Mouse (Mus musculus): ENCODE results near the gene Samd5. TPM values are rescaled to one million over a fixed set of nuclear protein-coding genes. Genes with fewer than 3 reads are reported as not detected.

The Samd5 gene
- polyA plus RNA-seq (2016; fragmentation: Nextera tagmentation; extraction: Ambion mirVana) = 6.6 and 7.0 TPM in 2 replicates

DNA sequence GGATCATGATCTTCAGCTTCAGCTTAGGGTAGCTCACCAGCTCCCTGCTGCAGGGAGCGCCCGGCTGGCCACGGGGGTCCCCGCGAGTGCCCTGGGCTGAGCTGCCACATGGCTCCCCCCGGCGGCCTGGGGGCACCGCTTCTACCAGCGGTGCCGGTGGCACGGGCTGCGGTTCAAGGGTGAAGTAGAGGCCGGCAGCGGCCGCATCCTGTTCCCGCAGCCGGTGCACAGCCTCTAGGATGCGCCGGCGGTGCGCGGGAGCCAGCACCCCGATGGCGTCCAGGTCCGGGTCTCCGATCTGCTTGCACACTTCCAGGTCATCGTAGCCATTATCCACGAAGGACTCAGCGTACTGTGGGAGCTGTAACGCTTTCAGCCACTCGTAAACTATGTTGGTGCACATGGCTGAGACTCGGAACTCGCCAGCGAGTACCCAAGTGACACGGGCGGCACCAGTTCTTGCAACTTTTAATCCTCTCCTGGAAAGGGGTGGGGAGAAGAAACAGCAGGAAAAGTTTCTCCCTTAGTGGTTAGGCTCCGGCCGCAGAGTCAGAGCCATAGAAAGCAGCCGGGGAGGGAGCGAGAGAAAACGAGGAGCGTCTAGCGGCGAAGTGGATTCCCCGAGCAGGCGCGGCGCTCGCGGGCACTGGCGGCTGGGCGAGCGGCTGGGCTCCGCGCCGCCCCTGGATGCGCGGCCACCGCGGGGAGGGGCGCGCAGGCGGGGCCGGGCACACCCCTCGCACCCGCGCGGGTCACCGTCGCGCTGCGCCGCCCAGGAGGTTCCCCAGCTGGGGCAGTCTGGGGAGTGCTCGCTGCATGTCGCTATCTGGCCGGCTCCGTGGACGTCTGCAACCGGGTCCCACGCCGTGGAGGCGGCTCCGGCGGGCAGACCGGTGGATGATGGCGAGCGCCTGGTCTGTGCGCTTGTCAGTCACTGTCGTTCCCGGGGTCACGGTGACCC, at the start of gene Samd5:
Samd5 (minus strand) TSS at position 648 of the 961 bp plus-strand sequence.
- Histone ChIP-seq H3K4me1 (peaks cover 19% of the 10 kb centered on the region), H3K9me3 (replicated peaks) (no peaks in the 10 kb centered on the region), H3K27me3 (peaks cover 19% of the 10 kb centered on the region), H3K4me3 (peak within 1 kb of the TSS; percentile 71), H3K9ac (peak within 1 kb of the TSS; percentile 74), H3K4me2 (replicated peaks) (peak within 1 kb of the TSS; percentile 93), H3K27ac (peak within 1 kb of the TSS; percentile 81), H3K36me3 (no peaks in the 10 kb centered on the region)
- peak; percentile 75 for ATAC-seq (ENCODE audit: low FRiP score)
- under 1% methylated on average over 85 of the region's 91 CpGs for WGBS

DNA sequence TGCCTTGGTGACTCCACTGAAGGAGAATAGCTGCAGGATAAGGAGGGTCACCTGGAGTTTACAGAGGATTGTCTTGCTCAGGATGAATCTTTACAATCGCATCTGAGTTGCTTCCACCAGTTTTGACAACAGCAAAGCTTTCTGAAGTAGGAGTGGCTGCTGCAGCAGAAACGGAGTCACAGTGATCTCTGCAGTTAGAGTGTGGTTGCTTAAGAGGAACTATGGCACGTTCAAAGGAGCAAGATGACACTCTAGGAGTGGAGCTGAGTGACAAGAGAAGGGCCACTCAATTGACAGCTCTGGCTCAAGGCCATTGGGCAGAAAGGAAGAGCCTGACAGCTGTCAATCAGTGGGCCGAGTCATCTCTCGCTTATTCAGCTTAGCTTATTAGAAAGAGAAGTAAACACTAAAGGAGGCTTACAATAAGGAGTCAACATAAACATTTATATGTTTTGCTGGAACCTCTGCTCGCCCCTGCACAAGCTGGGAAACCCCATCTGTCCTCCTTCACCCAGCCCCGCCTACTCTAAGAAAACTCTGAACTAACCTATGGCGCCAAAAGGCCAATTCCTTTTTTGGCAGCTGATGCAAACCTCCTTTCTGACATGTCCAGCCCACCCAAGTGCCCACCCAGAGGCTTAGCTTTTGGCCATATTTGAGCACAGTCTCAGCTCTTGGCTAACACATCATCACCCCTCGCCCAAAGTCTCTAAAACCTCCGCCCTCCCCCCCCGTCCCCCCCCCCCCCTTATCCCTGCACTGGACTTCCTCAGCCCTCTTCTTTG, 47.7 kb upstream of the Samd5 start:
- Histone ChIP-seq H3K9me3 (replicated peaks) (no peaks in the 10 kb centered on the region), H3K4me2 (replicated peaks) (no peak overlapping the region), H3K4me3 (no peak overlapping the region), H3K9ac (no peak overlapping the region), H3K27ac (no peak overlapping the region), H3K36me3 (no peaks in the 10 kb centered on the region), H3K4me1 (no peaks in the 10 kb centered on the region), H3K27me3 (no peaks in the 10 kb centered on the region)
- 84% methylated on average over 9 of the region's 11 CpGs for WGBS
- ATAC-seq (ENCODE audit: low FRiP score) = no peak

DNA sequence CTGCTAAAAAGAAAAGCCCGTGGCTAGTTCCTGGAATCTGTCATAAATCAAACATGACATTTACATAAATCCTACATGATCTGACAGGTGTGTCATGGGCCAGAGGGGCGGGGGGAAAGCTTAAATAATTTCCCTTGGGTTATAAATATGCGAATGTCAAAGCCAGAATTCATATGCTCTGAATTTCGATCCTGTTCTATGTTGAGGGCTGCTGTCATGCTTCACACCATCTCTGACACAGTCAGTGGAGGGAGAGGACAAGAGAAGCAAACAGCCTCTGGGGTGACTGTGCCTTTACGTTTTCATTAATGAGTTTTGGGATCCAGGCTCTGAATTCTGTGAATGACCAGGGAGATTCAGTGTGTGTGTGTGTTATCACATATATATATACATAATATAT, 45.0 kb upstream of the Samd5 start:
- H3K4me3 ChIP-seq = no peak overlapping the region
- no peaks in the 10 kb centered on the region for H3K4me1 ChIP-seq
- no peaks in the 10 kb centered on the region for H3K36me3 ChIP-seq
- no peaks in the 10 kb centered on the region for H3K27me3 ChIP-seq
- no peak overlapping the region for H3K4me2 ChIP-seq (replicated peaks)
- H3K27ac ChIP-seq = no peak overlapping the region
- H3K9me3 ChIP-seq (replicated peaks) = no peaks in the 10 kb centered on the region
- peak; percentile 54 for ATAC-seq (ENCODE audit: low FRiP score)
- H3K9ac ChIP-seq = no peak overlapping the region
- WGBS = 58% methylated on average over 5 of the region's 5 CpGs

DNA sequence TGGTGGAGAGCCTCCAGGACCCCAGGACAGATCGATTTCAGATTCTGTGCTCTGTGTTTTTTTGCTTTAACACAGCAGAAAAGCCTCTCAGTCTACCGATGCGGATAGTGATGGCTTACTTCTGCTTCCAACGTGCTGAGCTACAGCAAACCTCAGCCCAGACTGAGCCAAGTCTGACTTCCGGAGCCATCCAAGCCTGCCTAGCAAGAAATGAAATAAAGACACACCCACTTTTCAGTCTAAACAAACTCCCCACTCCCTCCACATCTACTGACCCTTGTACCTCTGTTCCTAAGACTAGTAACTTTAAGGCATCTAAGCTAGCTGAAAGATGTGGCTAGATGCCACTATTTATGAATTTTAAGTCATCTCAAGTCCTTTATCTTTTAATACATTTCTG, 43.1 kb upstream of the Samd5 start:
- H3K27me3 ChIP-seq = no peaks in the 10 kb centered on the region
- no peaks in the 10 kb centered on the region for H3K9me3 ChIP-seq (replicated peaks)
- H3K9ac ChIP-seq = no peak overlapping the region
- no peak overlapping the region for H3K4me2 ChIP-seq (replicated peaks)
- no peak overlapping the region for H3K27ac ChIP-seq
- no peaks in the 10 kb centered on the region for H3K36me3 ChIP-seq
- no peak overlapping the region for H3K4me3 ChIP-seq
- no peak for ATAC-seq (ENCODE audit: low FRiP score)
- no peaks in the 10 kb centered on the region for H3K4me1 ChIP-seq
- 72% methylated on average over 5 of the region's 5 CpGs for WGBS

DNA sequence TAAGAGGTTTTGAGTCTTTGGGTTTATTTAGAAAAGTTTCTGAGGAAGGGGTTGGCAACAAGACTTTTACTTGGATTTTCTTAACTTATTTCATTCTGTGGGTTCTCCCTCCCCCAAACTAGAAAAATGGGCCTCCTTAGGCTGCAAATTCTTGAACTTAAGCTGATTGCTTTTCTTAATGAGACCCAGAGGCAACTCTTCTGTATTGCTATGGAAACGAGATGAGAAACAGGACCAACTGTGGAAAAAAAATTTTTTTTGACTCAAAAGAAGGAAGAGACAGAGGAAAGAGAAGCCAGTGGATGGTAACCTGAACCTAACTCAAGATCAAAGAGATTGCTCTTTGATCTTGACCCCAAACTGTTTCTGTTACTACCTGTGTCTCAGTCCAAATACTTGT, 29.9 kb upstream of the Samd5 start:
- Histone ChIP-seq H3K27me3 (no peaks in the 10 kb centered on the region), H3K27ac (no peak overlapping the region), H3K36me3 (no peaks in the 10 kb centered on the region), H3K4me2 (replicated peaks) (no peak overlapping the region), H3K4me1 (no peaks in the 10 kb centered on the region), H3K4me3 (no peak overlapping the region), H3K9me3 (replicated peaks) (no peaks in the 10 kb centered on the region), H3K9ac (no peak overlapping the region)
- no peak for ATAC-seq (ENCODE audit: low FRiP score)
- 46% methylated on average over 1 of the region's 1 CpGs for WGBS

DNA sequence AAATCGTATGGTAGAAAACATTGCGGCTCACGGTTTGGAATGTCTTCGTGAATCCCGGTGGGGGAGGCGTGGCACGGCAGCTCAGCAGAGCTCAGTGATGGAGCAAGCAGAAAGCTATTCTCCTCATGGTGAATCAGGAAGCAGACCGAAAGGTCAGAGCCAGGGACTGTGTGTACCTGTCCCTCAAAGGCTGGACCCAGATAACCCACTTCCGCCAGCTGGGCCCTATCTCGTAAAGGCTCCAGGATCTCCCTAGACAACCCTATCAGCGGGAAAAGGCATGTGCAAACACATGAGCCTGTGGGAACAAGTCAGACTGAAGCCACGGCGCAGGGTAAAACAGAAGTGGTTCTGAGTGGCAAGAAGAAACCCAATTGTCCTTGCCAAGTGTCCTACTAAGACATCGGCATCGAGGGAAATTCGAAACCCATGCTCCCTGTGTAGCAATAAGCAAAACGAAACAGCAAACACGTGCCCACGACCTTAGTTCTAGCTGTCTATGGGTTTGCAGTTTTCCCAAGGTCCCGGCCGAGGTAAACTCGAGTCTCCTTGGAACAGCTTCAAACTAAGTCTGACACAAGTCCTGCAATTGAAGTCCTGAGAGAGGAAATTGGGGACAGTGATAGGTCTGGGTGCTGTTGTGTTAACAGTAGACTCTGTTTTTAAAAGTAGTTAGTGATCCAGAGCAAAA, 24.2 kb upstream of the Samd5 start:
- H3K9me3 ChIP-seq (replicated peaks) = no peaks in the 10 kb centered on the region
- ATAC-seq (ENCODE audit: low FRiP score) = no peak
- H3K4me1 ChIP-seq = no peaks in the 10 kb centered on the region
- H3K9ac ChIP-seq = no peak overlapping the region
- 90% methylated on average over 22 of the region's 22 CpGs for WGBS
- H3K4me3 ChIP-seq = no peak overlapping the region
- H3K4me2 ChIP-seq (replicated peaks) = no peak overlapping the region
- H3K27ac ChIP-seq = no peak overlapping the region
- H3K36me3 ChIP-seq = no peaks in the 10 kb centered on the region
- H3K27me3 ChIP-seq = no peaks in the 10 kb centered on the region

DNA sequence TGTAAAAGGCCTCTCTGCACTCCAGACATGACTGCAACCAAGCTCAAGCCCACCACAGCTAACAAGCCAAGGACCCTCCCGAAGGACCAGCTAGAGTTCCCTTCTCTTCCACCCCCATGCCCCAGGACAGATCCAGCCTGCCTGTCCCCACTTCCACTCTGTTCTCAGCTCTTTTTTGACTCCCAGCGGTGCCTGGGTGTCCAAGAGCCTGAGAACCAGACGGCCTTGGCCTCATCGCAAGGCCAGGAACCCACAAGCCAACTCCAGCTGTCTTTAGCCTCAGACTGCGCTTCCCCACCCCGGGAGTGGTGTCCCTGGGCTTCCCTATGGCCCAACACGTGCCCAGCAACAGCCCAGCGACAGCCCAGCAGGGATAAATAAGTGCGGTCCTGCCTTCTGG, 23.1 kb upstream of the Samd5 start:
- ATAC-seq (ENCODE audit: low FRiP score) = no peak

DNA sequence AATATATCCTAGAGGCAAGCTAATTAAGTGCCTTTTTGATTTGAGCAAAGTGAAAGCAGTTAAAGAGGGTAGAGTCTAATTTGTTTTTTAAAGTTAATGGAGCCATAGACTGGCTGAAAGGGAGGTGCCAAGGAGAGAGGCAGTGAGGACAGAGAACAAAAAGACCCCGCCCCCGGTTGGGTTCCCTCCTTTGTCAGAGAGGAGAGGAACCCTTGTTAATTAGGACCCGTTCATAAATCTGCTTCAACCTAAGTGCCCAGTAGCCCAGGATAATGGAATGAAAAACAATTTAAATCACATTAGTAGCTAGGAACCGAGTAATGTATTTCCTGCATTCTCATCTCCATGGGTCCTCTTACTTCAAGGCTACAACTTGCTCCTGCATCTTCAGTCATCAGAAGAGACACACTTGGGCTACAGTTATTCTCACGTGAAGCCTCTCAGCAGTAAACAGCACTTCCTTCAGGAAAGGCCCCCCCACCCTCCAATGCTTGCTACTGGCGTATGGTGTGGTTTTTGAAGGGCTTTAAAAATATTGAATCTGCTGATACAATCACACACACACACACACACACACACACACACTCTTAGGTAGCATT, 21.6 kb upstream of the Samd5 start:
- Histone ChIP-seq H3K9ac (no peak overlapping the region), H3K4me2 (replicated peaks) (no peak overlapping the region), H3K36me3 (no peaks in the 10 kb centered on the region), H3K27ac (no peak overlapping the region), H3K9me3 (replicated peaks) (no peaks in the 10 kb centered on the region), H3K4me1 (no peaks in the 10 kb centered on the region), H3K4me3 (no peak overlapping the region), H3K27me3 (no peaks in the 10 kb centered on the region)
- WGBS = 31% methylated on average over 6 of the region's 6 CpGs
- 0 out of 2 replicates have a peak, but pooled peaks have one; percentile 52 for ATAC-seq (ENCODE audit: low FRiP score)

More for the DNA sequence above, 23.1 kb upstream of the Samd5 start:
- no peak overlapping the region for H3K9ac ChIP-seq
- no peaks in the 10 kb centered on the region for H3K36me3 ChIP-seq
- no peaks in the 10 kb centered on the region for H3K4me1 ChIP-seq
- no peak overlapping the region for H3K27ac ChIP-seq
- H3K4me2 ChIP-seq (replicated peaks) = no peak overlapping the region
- no peaks in the 10 kb centered on the region for H3K9me3 ChIP-seq (replicated peaks)
- no peaks in the 10 kb centered on the region for H3K27me3 ChIP-seq
- no peak overlapping the region for H3K4me3 ChIP-seq
- 77% methylated on average over 9 of the region's 9 CpGs for WGBS

DNA sequence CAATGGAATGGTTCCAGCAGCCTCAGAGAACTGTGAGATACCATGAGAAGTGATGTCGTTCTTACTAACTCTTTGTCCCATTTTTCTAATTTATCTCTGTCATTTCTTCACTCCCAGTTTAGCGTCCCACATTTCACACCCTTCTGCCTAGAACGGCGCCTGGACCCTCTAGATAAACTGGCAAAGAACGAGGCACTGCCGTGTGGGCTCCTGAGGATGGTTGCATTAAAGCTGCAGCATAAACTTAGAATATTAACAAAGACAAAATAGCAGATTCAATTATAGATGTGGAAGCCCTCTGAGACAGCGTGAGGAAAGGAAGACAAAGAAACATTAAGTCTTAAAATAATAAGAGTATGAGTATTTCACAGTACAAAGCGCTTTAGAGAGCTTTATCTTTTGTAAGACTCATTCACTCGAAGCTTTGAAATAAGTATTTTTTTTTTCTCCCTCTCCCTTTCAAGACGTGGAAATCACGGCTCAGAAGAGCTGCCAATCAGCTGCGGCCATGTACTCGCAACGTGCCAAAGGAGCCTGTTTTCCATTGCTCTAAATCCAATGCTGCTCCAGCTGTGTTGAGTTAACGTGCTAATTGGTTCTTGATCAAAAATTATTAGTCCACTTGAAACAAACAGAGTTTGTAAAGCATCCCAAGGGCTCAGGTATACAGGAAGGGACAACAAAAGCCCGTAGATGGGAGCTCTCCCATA, 19.1 kb upstream of the Samd5 start:
- ATAC-seq (ENCODE audit: low FRiP score) = no peak
- Histone ChIP-seq H3K4me3 (no peak overlapping the region), H3K4me2 (replicated peaks) (no peak overlapping the region)

DNA sequence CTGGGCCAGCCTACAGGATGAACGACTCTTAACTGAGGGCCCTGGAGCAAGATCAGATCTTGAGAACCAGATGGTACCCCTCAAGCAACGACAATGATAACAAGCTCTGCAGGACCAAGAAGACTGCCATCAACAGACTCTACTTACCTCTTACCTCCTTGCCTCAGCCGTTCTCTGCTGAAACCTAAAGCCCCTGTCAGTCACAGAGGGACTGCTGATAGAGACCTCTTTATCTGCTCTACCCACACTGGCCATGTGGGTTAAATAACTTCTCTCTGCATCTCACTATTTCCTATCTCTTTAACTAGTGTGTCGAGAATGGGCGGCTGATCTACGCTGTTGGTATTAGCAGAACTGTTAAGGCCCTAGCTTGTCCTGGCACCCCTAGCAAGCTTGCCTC, 5.9 kb upstream of the Samd5 start:
- peaks cover 13% of the 10 kb centered on the region for H3K4me1 ChIP-seq
- H3K27ac ChIP-seq = no peak overlapping the region
- H3K9me3 ChIP-seq (replicated peaks) = no peaks in the 10 kb centered on the region
- H3K4me3 ChIP-seq = no peak overlapping the region
- H3K36me3 ChIP-seq = no peaks in the 10 kb centered on the region
- WGBS = 89% methylated on average over 6 of the region's 6 CpGs
- H3K4me2 ChIP-seq (replicated peaks) = no peak overlapping the region
- H3K9ac ChIP-seq = no peak overlapping the region
- no peak for ATAC-seq (ENCODE audit: low FRiP score)
- peaks cover 7% of the 10 kb centered on the region for H3K27me3 ChIP-seq

More for the DNA sequence above, 19.1 kb upstream of the Samd5 start:
- 65% methylated on average over 16 of the region's 16 CpGs for WGBS
- Histone ChIP-seq H3K36me3 (no peaks in the 10 kb centered on the region), H3K27ac (no peak overlapping the region), H3K4me1 (no peaks in the 10 kb centered on the region), H3K9me3 (replicated peaks) (no peaks in the 10 kb centered on the region), H3K27me3 (no peaks in the 10 kb centered on the region), H3K9ac (no peak overlapping the region)

DNA sequence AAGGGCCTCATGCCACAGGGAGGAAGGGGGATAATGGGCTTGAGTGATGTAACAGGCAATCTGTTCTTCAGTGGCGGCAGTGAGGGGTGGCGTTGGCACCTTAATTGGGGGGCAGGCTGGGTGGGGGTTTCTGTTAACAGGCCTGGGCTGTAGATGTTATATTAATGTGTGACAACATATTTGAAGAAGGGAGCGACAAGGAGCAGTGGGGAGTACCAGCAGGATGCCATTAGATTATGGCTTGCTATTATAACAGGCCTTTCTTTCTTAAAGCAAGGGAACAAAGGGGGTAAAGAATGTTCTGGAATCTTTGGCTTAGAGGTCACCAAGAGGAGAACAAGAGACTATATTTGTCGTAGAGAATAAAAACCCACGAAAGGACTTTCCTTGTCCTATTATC, 4.9 kb upstream of the Samd5 start:
- Histone ChIP-seq H3K4me3 (no peak overlapping the region), H3K4me2 (replicated peaks) (no peak overlapping the region), H3K27me3 (peaks cover 7% of the 10 kb centered on the region), H3K36me3 (no peaks in the 10 kb centered on the region), H3K9ac (no peak overlapping the region), H3K27ac (no peak overlapping the region), H3K9me3 (replicated peaks) (no peaks in the 10 kb centered on the region), H3K4me1 (peaks cover 17% of the 10 kb centered on the region)
- WGBS = 22% methylated on average over 5 of the region's 5 CpGs
- ATAC-seq (ENCODE audit: low FRiP score) = no peak
